Mouse (Mus musculus): ENCODE data around the gene Sema4b.
A peak's percentile ranks its signal among the peaks of the same experiment; 100 is the strongest.

Sema4b gene

GRCm38 (mm10) chr7:80178037-80178729, 8.5 kb upstream of the Sema4b start:
- no peak for DNase-seq (ENCODE audit: low spot score)

GRCm38 (mm10) chr7:80179327-80179726, 7.3 kb upstream of the Sema4b start:
- no peak for DNase-seq (ENCODE audit: low spot score)

- no peak for DNase-seq (ENCODE audit: low spot score)
Observed at GRCm38 (mm10) chr7:80179790-80180189, 6.9 kb upstream of the Sema4b start.

GRCm38 (mm10) chr7:80180202-80180601, 6.4 kb upstream of the Sema4b start:
- no peak for DNase-seq (ENCODE audit: low spot score)

GRCm38 (mm10) chr7:80181078-80181477, 5.6 kb upstream of the Sema4b start:
- no peak for DNase-seq (ENCODE audit: low spot score)

- DNase-seq (ENCODE audit: low spot score): no peak
Observed at GRCm38 (mm10) chr7:80182139-80182538, 4.5 kb upstream of the Sema4b start.

- no peak for DNase-seq (ENCODE audit: low spot score)
Observed at GRCm38 (mm10) chr7:80183466-80183865, 3.2 kb upstream of the Sema4b start.

GRCm38 (mm10) chr7:80183969-80184368, 2.7 kb upstream of the Sema4b start:
- DNase-seq (ENCODE audit: low spot score): no peak

GRCm38 (mm10) chr7:80184551-80184950, 2.1 kb upstream of the Sema4b start:
- no peak for DNase-seq (ENCODE audit: low spot score)

GRCm38 (mm10) chr7:80184968-80185367, 1.7 kb upstream of the Sema4b start:
- no peak for DNase-seq (ENCODE audit: low spot score)

- no peak for DNase-seq (ENCODE audit: low spot score)
Observed at GRCm38 (mm10) chr7:80186021-80186420, 620 bp upstream of the Sema4b start.

GRCm38 (mm10) chr7:80187501-80187900, 860 bp downstream of the Sema4b start:
- no peak for DNase-seq (ENCODE audit: low spot score)

GRCm38 (mm10) chr7:80188579-80189125, 2.0 kb downstream of the Sema4b start:
- no peak for DNase-seq (ENCODE audit: low spot score)

- no peak for DNase-seq (ENCODE audit: low spot score)
Observed at GRCm38 (mm10) chr7:80189147-80189933, 2.7 kb downstream of the Sema4b start.

- no peak for DNase-seq (ENCODE audit: low spot score)
Observed at GRCm38 (mm10) chr7:80191455-80191854, 4.8 kb downstream of the Sema4b start.

- peak; percentile 84 for DNase-seq (ENCODE audit: low spot score)
Observed at GRCm38 (mm10) chr7:80192226-80193061, 5.8 kb downstream of the Sema4b start.

GRCm38 (mm10) chr7:80193941-80194739, 7.5 kb downstream of the Sema4b start:
- no peak for DNase-seq (ENCODE audit: low spot score)

GRCm38 (mm10) chr7:80195146-80195545, 8.5 kb downstream of the Sema4b start:
- DNase-seq (ENCODE audit: low spot score): no peak

GRCm38 (mm10) chr7:80195576-80196263, 9.1 kb downstream of the Sema4b start:
- no peak for DNase-seq (ENCODE audit: low spot score)

- no peak for DNase-seq (ENCODE audit: low spot score)
Observed at GRCm38 (mm10) chr7:80197371-80197770, 10.7 kb downstream of the Sema4b start.

All from ovary, postnatal 14 days (tissue).